Mouse (Mus musculus): ENCODE results near the gene Gm2a.

- no peak for TF ChIP-seq CTCF (IDR thresholded peaks at IDR 0.05; ENCODE audit: borderline replicate concordance, insufficient read depth, low read depth, low read length)
- peak; percentile 97 for TF ChIP-seq POLR2A (IDR thresholded peaks at IDR 0.05; ENCODE audit: borderline replicate concordance, insufficient read depth, low read length)
Observed at GRCm38 (mm10) chr11:55097463-55098188, at the start of gene Gm2a.
